Mouse (Mus musculus) limb, embryonic 14.5 days (tissue): ENCODE results near the gene Flnb. TPM values are rescaled to one million over a fixed set of nuclear protein-coding genes. Genes with fewer than 3 reads are reported as not detected.

Experiments
- ATAC-seq: fragments of 200-750 bp; cut with Nextera tagmentation; 2 replicates; pipeline ENCODE4 v1.8.0; 2017; ENCODE audit warnings: low read depth, moderate number of reproducible peaks, moderate TSS enrichment; ENCODE audit not compliant: low FRiP score
- DNase-seq: peaks from one replicate; pipeline ENCODE4 v3.0.0-alpha.2; 2015; ENCODE audit warnings: low spot score
- H3K27ac ChIP-seq: fragments of 300-500 bp; sonication (generic); replicated peaks from 2 replicates; pipeline ENCODE4 v1.5.1; 2014; ENCODE audit warnings: low read depth, mild to moderate bottlenecking, low read length, moderate library complexity, mixed read lengths
- H3K27me3 ChIP-seq: fragments of 300-500 bp; sonication (generic); 2 replicates; pipeline ENCODE4 v1.6.1; 2014; ENCODE audit warnings: low read length, mixed read lengths; ENCODE audit not compliant: control insufficient read depth, insufficient read depth
- H3K36me3 ChIP-seq: fragments of 300-500 bp; sonication (generic); 2 replicates; pipeline ENCODE4 v1.6.1; 2014; ENCODE audit warnings: mild to moderate bottlenecking, low read length, moderate library complexity, mixed read lengths; ENCODE audit not compliant: control insufficient read depth, insufficient read depth
- H3K4me1 ChIP-seq: fragments of 300-500 bp; sonication (generic); 2 replicates; pipeline ENCODE4 v1.6.1; 2014; ENCODE audit warnings: antibody characterized with exemption, low read length, mixed read lengths; ENCODE audit not compliant: control insufficient read depth, insufficient read depth
- H3K4me2 ChIP-seq: fragments of 300-500 bp; sonication (generic); replicated peaks from 2 replicates; pipeline ENCODE4 v1.6.1; 2014; ENCODE audit warnings: low read depth, mild to moderate bottlenecking, low read length, moderate library complexity; ENCODE audit not compliant: severe bottlenecking
- H3K4me3 ChIP-seq: fragments of 300-500 bp; sonication (generic); replicated peaks from 2 replicates; pipeline ENCODE4 v1.5.1; 2014; ENCODE audit warnings: low read length
- H3K9ac ChIP-seq: fragments of 300-500 bp; sonication (generic); 2 replicates; pipeline ENCODE4 v1.6.1; 2014; ENCODE audit warnings: mild to moderate bottlenecking, low read depth, low read length, moderate library complexity; ENCODE audit not compliant: severe bottlenecking
- H3K9me3 ChIP-seq: fragments of 300-500 bp; sonication (generic); 2 replicates; pipeline ENCODE4 v1.6.1; 2016; ENCODE audit warnings: low read length; ENCODE audit not compliant: control insufficient read depth
- POLR2A ChIP-seq: fragments of 200-500 bp; IDR thresholded peaks from 2 replicates; pipeline ENCODE4 v1.8.0; 2012; ENCODE audit warnings: inconsistent platforms, mild to moderate bottlenecking, moderate library complexity, borderline replicate concordance; ENCODE audit not compliant: insufficient read depth, insufficient read length; ENCODE audit errors: extremely low read depth
- WGBS: fragments of 180-500 bp; shearing (Covaris S2); extraction: QIAGEN DNeasy Blood & Tissue Kit; methylation state at CpG from one replicate; pipeline ENCODE4 v1.1.7; 2014; 5-methylcytosine and 5-hydroxymethylcytosine counted together
- polyA plus RNA-seq, 2 experiments: library from polyadenylated mRNA; depleted of rRNA in 1 of 2; stranded (reverse) in 1 of 2; unstranded in 1 of 2; fragments of >200 nt; fragmentation: Nextera tagmentation in 1 of 2; extraction: Ambion mirVana in 1 of 2; gene quantifications; 2 replicates each; pipeline versions ENCODE4 v1.2.1 to v1.2.3; 2012 to 2014

Flnb gene
- polyA plus RNA-seq, 2 experiments = 39.4 to 58.7 TPM

- Histone ChIP-seq H3K4me2 (no peak overlapping the region), H3K4me3 (no peak overlapping the region), H3K27ac (0 out of 2 replicates have a peak overlapping the region, but pooled peaks have one; percentile 21), H3K36me3 (peaks cover 43% of the 10 kb centered on the region), H3K4me1 (peaks cover 13% of the 10 kb centered on the region), H3K9ac (no peak overlapping the region), H3K27me3 (no peaks in the 10 kb centered on the region), H3K9me3 (no peaks in the 10 kb centered on the region)
- no peak for TF ChIP-seq POLR2A
- ATAC-seq (peak; percentile 10; the same call in 1 of the 2 replicates), DNase-seq (no peak)
- 23% methylated on average over 12 of the region's 12 CpGs for WGBS
Observed at GRCm38 (mm10) chr14:7952610-7953254, 135.0 kb downstream of the Flnb start.

GRCm38 (mm10) chr14:7954071-7954471, 136.3 kb downstream of the Flnb start:
- Histone ChIP-seq H3K27me3 (no peaks in the 10 kb centered on the region), H3K9ac (no peak overlapping the region), H3K36me3 (peaks cover 31% of the 10 kb centered on the region), H3K4me1 (peaks cover 13% of the 10 kb centered on the region), H3K27ac (no peak overlapping the region; the same call in 1 of the 2 replicates), H3K4me3 (no peak overlapping the region), H3K4me2 (no peak overlapping the region), H3K9me3 (no peaks in the 10 kb centered on the region)
- 43% methylated on average over 6 of the region's 6 CpGs for WGBS
- no peak for TF ChIP-seq POLR2A
- no peak for DNase-seq
- 0 out of 2 replicates have a peak, but pooled peaks have one; percentile 38 for ATAC-seq

- H3K27ac ChIP-seq = no peak overlapping the region
- no peak for TF ChIP-seq POLR2A
- no peak overlapping the region for H3K4me3 ChIP-seq
- ATAC-seq (no peak), DNase-seq (no peak)
- H3K4me2 ChIP-seq = no peak overlapping the region
- H3K27me3 ChIP-seq = no peaks in the 10 kb centered on the region
- H3K9ac ChIP-seq = no peak overlapping the region
- peaks cover 13% of the 10 kb centered on the region for H3K4me1 ChIP-seq
- peaks cover 8% of the 10 kb centered on the region for H3K36me3 ChIP-seq
- 73% methylated on average over 10 of the region's 10 CpGs for WGBS
- H3K9me3 ChIP-seq = no peaks in the 10 kb centered on the region
Observed at GRCm38 (mm10) chr14:7956427-7956826, 138.7 kb downstream of the Flnb start.

DNA sequence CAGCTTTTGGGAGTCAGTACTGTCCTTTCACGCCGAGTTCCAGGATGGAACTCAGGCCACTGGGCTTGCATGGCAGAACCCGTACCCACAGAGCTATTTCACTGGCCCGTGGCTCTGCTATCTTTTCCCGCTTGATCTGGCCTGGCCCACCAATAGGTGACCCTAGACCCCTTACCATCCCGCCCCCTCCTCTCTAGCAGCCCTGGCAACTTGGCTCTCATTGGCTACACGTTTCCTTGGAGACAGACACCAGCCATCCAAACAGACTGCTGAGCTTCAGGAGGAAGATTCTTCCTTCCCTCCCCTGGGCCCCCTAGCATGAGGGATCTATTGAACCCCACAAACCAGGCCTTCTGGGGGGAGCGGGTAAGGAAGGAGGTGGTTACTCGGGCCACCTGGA, 139.3 kb downstream of the Flnb start, which contains the start of gene Gm45521:
Gene Gm45521 (plus strand): TSS at position 240 of the 400 bp plus-strand sequence.
- 57% methylated on average over 9 of the region's 9 CpGs for WGBS
- no peak for DNase-seq
- Histone ChIP-seq H3K4me2 (no peak within 1 kb of the TSS), H3K27me3 (no peaks in the 10 kb centered on the region), H3K27ac (no peak within 1 kb of the TSS), H3K4me1 (peaks cover 13% of the 10 kb centered on the region), H3K9me3 (no peaks in the 10 kb centered on the region), H3K4me3 (no peak within 1 kb of the TSS), H3K9ac (no peak within 1 kb of the TSS), H3K36me3 (0 out of 2 replicates have a peak, but pooled peaks cover 3% of the 10 kb centered on the region)
- ATAC-seq = no peak
- no peak for TF ChIP-seq POLR2A

- no peak for TF ChIP-seq POLR2A
- no peak overlapping the region for H3K27ac ChIP-seq
- no peak overlapping the region for H3K4me3 ChIP-seq
- H3K9me3 ChIP-seq = no peaks in the 10 kb centered on the region
- H3K4me2 ChIP-seq = no peak overlapping the region
- no peaks in the 10 kb centered on the region for H3K27me3 ChIP-seq
- WGBS = 66% methylated on average over 11 of the region's 11 CpGs
- DNase-seq (no peak), ATAC-seq (no peak)
- H3K4me1 ChIP-seq = no peaks in the 10 kb centered on the region
- H3K36me3 ChIP-seq = no peaks in the 10 kb centered on the region
- H3K9ac ChIP-seq = no peak overlapping the region
Observed at GRCm38 (mm10) chr14:7960616-7961015, 142.9 kb downstream of the Flnb start.
